Mouse (Mus musculus) R1 (cell line): ENCODE data around the gene 6430548M08Rik.
A peak's percentile ranks its signal among the peaks of the same experiment; 100 is the strongest.

Source experiments
- DNase-seq: peaks from one replicate; pipeline ENCODE4 v3.0.0-alpha.2; 2018; ENCODE audit warnings: low read depth, low spot score

Gene 6430548M08Rik

GRCm38 (mm10) chr8:120143911-120144651 is 30.1 kb downstream of the 6430548M08Rik start:
- DNase-seq = no peak

- DNase-seq = no peak
Observed at GRCm38 (mm10) chr8:120144652-120145301, 30.8 kb downstream of the 6430548M08Rik start.

- DNase-seq = peak; percentile 53
Observed at GRCm38 (mm10) chr8:120146051-120146450, 32.1 kb downstream of the 6430548M08Rik start.

- no peak for DNase-seq
Observed at GRCm38 (mm10) chr8:120150028-120150427, 36.1 kb downstream of the 6430548M08Rik start.

GRCm38 (mm10) chr8:120151151-120151550 is 37.2 kb downstream of the 6430548M08Rik start:
- DNase-seq = no peak

GRCm38 (mm10) chr8:120152636-120153035 is 38.7 kb downstream of the 6430548M08Rik start:
- peak; percentile 15 for DNase-seq

GRCm38 (mm10) chr8:120160366-120160765 is 46.4 kb downstream of the 6430548M08Rik start:
- DNase-seq = no peak

- no peak for DNase-seq
Observed at GRCm38 (mm10) chr8:120161658-120162403, 47.9 kb downstream of the 6430548M08Rik start.

GRCm38 (mm10) chr8:120162404-120162752 is 48.4 kb downstream of the 6430548M08Rik start:
- no peak for DNase-seq

GRCm38 (mm10) chr8:120163376-120163775 is 49.4 kb downstream of the 6430548M08Rik start:
- DNase-seq = no peak

GRCm38 (mm10) chr8:120164026-120164425 is 50.1 kb downstream of the 6430548M08Rik start:
- DNase-seq = no peak

GRCm38 (mm10) chr8:120167136-120167535 is 53.2 kb downstream of the 6430548M08Rik start:
- DNase-seq = no peak

GRCm38 (mm10) chr8:120167821-120168220 is 53.9 kb downstream of the 6430548M08Rik start:
- no peak for DNase-seq

GRCm38 (mm10) chr8:120169119-120169518 is 55.2 kb downstream of the 6430548M08Rik start:
- no peak for DNase-seq

GRCm38 (mm10) chr8:120173195-120173594 is 59.2 kb downstream of the 6430548M08Rik start:
- DNase-seq = no peak

GRCm38 (mm10) chr8:120174606-120175005 is 60.7 kb downstream of the 6430548M08Rik start:
- DNase-seq = no peak

- no peak for DNase-seq
Observed at GRCm38 (mm10) chr8:120176605-120177004, 62.7 kb downstream of the 6430548M08Rik start.

- DNase-seq = peak; percentile 96
Observed at GRCm38 (mm10) chr8:120177318-120178123, 63.6 kb downstream of the 6430548M08Rik start, which contains the start of gene Fam92b. Gene Fam92b, minus strand, starts transcription at chr8:120177466.

- DNase-seq = no peak
Observed at GRCm38 (mm10) chr8:120178124-120178514, 64.2 kb downstream of the 6430548M08Rik start.

- DNase-seq = peak; percentile 85
Observed at GRCm38 (mm10) chr8:120179027-120179431, 65.1 kb downstream of the 6430548M08Rik start.

GRCm38 (mm10) chr8:120180445-120180970 is 66.6 kb downstream of the 6430548M08Rik start:
- no peak for DNase-seq
